Mouse (Mus musculus): ENCODE data around the gene Bgn. TPM values are rescaled to one million over a fixed set of nuclear protein-coding genes. Genes with fewer than 3 reads are reported as not detected.

Bgn gene
- total RNA-seq (2021) = 10 to 100 TPM; 15.5 to 19.3 TPM

DNA sequence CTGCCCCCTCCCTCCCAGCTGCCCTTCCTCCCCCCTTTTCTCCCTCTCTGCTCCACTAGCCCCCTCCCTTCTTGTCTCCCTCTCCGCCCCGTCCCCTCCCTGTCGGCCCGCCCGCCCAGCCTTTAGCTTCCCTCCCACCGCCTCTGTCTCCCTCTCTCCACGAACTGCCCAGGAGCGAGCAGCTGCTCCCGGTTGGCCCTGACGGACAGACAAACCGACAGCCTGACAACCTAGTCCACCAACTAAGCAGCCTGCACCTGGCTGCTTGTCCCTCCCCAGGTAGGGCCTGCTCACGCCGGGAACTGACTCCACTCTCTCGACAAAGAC lies at the start of gene Bgn:
Bgn (plus strand) TSS at position 119 of the 327 bp plus-strand sequence.
- no peak for DNase-seq

GRCm38 (mm10) chrX:73435252-73435651 lies 48.1 kb upstream of the Bgn start, which contains the start of gene Trex2:
Trex2 (minus strand) TSS chrX:73435344.
- DNase-seq = no peak

- DNase-seq = no peak
These were observed 42.0 kb upstream of the Bgn start for GRCm38 (mm10) chrX:73441428-73441827.

- peak; percentile 15 to 39 for DNase-seq
These were observed 31.5 kb upstream of the Bgn start for GRCm38 (mm10) chrX:73451949-73452348.

DNA sequence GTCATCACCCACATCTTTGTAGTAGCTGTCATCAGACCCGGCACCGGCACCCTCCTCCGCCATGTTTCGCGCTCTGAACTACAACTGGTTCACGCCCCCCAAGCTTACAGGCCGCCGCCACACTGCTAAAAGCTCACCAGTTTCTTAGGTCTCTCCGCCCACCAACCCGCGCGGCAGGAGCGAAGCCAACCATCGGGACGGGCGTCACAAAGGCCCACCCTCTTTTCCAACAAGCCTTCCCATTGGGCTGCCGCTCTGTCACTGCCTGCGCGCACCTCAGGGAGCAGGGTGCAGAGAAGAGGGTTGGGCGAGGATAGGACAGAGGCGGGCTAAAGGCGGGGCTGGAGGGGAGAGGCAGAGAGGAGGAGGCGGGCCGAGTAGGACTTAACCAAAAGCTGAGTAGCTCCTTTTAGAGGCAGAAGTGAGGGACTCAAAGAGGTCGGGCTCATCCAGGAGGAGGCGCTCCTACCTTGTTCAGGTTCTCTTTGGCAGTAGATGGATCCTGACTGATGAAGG lies 24.5 kb upstream of the Bgn start, which contains the start of gene Haus7:
Haus7 (minus strand) TSS at position 168 of the 516 bp plus-strand sequence.
- peak; percentile 86 to 90 for DNase-seq

GRCm38 (mm10) chrX:73460792-73461191 lies 22.6 kb upstream of the Bgn start:
- DNase-seq = no peak

- peak in 1 of 2 experiments; percentile 11 for DNase-seq
These were observed 17.8 kb upstream of the Bgn start for GRCm38 (mm10) chrX:73465483-73466186.

GRCm38 (mm10) chrX:73467446-73468241 lies 15.8 kb upstream of the Bgn start:
- no peak for DNase-seq

GRCm38 (mm10) chrX:73468330-73468729 lies 15.1 kb upstream of the Bgn start:
- no peak for DNase-seq

DNA sequence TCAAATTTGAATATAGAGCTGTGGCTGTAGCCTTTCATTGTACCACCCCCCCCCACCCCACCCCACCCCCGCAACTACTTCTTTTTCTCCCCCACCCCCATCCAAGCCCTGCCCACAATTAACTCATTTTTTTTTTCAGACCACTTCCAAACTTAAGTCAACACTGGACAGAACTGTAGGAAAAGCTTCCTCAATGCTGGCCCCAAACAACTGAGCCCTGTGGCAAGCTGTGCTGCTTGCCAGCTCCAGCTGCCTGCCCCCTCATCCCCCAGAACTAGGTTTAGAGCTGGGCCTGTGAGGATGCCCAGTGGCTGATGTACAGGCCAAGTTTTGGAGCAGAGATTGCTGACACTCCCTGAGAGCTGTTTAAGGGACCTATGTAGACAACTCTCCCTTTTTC lies 14.7 kb upstream of the Bgn start:
- no peak for DNase-seq

DNA sequence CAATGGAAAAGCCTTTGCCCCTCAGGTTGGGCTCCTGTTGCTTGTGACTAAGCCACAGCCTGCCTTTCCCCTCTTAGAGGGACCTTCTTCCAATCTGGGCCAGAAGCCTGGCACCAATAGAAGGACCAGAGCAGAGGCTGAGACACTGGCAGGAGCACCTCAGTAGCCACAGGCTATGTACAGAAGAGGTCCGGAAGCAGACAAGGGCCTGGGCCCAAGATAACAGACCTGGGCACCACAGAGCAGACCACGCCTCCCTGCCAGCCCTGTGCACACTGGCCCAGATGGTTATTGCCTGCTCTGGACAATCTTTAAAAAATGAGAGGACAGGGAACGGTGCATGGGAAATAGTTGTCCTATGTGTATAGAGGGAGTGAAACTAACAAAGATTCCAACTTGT lies 11.6 kb upstream of the Bgn start:
- no peak for DNase-seq

- no peak for DNase-seq
These were observed 8.8 kb upstream of the Bgn start for GRCm38 (mm10) chrX:73474340-73475165.

GRCm38 (mm10) chrX:73475658-73476256 lies 7.6 kb upstream of the Bgn start:
- no peak for DNase-seq

DNA sequence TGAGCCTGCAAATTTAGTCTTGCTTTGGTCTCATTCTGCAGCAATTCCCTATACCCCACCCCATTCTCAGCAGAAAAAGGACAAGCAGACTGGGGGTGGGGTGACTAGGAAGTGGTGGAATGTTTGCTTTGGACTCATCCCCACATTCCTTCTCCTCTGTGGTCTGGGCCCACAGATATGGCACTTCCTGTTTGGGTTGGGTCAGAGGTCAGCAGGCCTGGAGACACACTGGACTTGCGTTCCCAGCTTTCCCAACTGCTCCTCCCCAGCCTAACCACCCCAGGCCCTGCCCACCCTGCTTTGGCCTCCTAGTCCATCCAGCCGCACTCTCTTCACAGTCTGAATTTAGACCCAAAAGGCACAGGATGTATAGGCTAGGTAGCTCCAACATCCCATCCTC lies 6.8 kb upstream of the Bgn start:
- no peak for DNase-seq

DNA sequence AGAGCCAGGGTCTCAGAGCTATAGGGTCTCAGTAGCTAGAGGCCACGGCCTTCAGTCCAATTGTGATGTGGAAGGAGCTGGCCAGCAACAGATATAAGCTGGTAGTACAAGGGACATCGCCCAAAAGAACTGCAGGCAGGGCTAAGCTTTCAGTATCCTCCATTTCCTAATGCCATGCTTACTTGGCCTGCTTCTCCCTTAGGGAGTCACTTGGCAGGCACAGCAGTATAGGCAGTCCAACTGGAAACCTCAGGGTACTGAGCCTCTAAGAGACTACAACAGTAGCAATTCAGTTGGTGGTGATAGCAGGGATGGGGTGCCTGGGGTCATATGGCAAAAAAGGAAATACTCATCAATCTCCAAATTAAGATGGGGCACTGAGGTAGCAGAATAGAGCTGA lies 5.9 kb upstream of the Bgn start:
- DNase-seq = no peak

DNA sequence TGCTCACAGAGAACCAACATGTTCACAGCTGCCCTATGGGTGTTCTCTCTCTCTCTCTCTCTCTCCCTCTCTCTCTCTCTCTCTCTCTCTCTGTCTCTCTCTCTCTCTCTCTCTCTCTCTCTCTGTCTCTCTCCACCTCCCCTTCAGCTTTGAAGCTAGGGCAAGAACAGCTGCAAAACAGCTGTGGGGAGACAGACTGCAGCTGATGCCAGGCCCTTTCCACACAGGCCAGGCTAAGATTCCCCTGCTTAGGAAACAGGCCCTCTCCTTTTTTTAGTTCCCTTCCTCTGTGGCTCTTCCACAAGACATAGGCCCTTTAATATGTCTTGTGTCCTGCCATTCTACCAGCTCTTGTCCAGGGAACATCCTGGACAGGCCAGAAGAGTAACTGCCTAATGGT lies 3.7 kb upstream of the Bgn start:
- DNase-seq = no peak

DNA sequence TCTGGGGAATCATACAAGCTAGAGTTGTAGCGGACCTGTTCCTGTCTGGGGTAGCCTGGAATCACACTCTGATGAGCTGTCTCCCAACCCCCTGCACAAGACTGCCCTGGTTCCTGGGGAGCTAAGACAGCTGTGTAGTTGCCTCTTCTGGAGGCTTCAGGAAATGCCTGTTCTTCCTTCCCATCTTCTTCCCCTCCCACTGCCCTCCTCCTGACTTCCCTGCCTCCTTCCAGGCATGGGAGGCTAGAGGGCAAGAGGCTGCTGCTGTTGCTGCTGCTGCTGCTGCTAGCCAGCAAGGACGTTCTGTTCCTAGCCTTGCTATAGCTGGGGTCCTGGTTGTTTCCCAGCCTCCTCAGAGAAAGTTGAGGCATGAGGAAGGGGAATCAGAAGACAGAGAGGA lies 3.1 kb upstream of the Bgn start:
- no peak for DNase-seq

- no peak for DNase-seq
These were observed 539 bp upstream of the Bgn start for GRCm38 (mm10) chrX:73482643-73483483.

- no peak for DNase-seq
These were observed 674 bp downstream of the Bgn start for GRCm38 (mm10) chrX:73484076-73484475.

DNA sequence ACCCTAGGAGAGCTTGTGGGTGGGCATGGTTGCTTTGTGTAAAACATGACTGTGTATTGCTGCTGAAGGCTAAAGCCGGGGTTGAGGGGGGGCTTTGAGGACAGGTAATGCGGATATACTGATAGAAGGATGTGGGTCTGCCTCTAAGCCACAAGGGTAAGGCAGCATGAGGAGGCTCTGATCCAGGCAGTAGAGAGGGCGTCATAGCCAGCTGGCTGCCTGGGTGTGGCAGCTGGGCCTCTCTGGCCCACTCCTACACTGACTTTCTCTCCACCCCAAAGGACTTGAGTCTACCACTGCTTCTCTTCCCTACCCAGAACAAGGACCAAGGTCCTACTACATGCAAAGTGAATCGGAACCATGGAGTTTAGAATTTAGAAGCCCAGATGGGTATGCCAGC lies 1.5 kb downstream of the Bgn start:
- no peak for DNase-seq

DNA sequence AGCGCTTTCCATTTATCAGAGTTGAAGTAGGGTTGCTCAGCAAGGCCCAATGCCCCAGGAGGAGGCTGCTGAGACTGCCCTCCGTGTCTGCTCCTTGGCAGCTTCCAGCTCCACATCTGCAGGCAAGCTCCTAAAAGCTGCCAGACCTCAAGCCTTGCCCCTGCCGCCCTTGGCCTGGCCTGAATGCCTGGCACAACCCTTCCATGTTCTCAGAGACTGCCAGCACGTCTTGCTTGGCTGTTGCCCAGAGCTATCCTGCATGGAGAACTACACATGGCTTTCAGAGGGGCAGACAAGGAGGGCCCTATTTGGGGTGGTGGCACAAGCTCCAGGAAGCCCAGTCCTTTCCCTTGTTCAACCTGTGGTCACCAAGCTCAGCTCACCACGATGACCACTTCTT lies 3.5 kb downstream of the Bgn start:
- DNase-seq = peak in 1 of 2 experiments; percentile 24

Data from layer of hippocampus, postnatal 36 days (tissue).